Mouse (Mus musculus) skeletal muscle tissue, postnatal 0 days (tissue): ENCODE data around the gene 4930432M17Rik. TPM values are rescaled to one million over a fixed set of nuclear protein-coding genes. Genes with fewer than 3 reads are reported as not detected.

Experiments
- polyA plus RNA-seq: library from polyadenylated mRNA; unstranded; fragments of >200 nt; fragmentation: Nextera tagmentation; extraction: Ambion mirVana; gene quantifications from 2 replicates; pipeline ENCODE4 v1.2.1, GENCODE M21; 2015

Gene 4930432M17Rik
- not detected in 2 replicates for polyA plus RNA-seq

GRCm38 (mm10) chr3:121670462-121670861 is at the start of gene 4930432M17Rik:
Gene 4930432M17Rik, plus strand, starts transcription at chr3:121670762.

GRCm38 (mm10) chr3:121722971-121723844 is 52.6 kb downstream of the 4930432M17Rik start, which contains the start of gene F3:
Gene F3, plus strand, starts transcription at chr3:121723537.

Other genes with a start within 250 kb of the 4930432M17Rik start
- gene Cnn3, start 244.3 kb upstream of the 4930432M17Rik start, polyA plus RNA-seq, result 252 and 281 TPM in 2 replicates
- gene Slc44a3, start 138.4 kb upstream of the 4930432M17Rik start, polyA plus RNA-seq, result 4.5 and 6.5 TPM in 2 replicates
- 2.3 and 10.2 TPM in 2 replicates for gene F3, start 52.8 kb downstream of the 4930432M17Rik start, polyA plus RNA-seq
- gene Abcd3, start 144.5 kb downstream of the 4930432M17Rik start, polyA plus RNA-seq, result 34.8 and 36.7 TPM in 2 replicates